Mouse (Mus musculus): Measurements from ENCODE around the gene Lrrc71.

Gene Lrrc71

DNA sequence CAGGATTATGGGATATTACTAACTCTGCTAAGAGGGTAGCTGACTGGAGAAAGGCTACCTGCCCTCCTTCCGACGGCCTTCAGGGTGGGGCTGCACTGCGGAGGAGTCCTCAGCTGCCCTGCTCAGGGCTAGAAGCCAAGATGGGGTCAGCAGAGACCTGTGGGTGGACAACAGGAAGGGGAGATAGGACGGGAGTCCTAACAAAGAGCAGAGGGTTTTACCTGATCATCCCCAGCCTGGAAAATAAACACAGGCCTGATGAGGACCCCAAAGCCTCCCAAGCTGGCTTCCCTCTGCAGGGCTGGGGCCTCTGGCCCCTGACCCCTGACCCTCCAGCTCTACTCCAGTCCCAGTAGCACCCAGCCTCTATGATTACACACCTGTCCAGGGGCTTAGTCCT lies 14.8 kb upstream of the Lrrc71 start:
- no peak for DNase-seq

DNA sequence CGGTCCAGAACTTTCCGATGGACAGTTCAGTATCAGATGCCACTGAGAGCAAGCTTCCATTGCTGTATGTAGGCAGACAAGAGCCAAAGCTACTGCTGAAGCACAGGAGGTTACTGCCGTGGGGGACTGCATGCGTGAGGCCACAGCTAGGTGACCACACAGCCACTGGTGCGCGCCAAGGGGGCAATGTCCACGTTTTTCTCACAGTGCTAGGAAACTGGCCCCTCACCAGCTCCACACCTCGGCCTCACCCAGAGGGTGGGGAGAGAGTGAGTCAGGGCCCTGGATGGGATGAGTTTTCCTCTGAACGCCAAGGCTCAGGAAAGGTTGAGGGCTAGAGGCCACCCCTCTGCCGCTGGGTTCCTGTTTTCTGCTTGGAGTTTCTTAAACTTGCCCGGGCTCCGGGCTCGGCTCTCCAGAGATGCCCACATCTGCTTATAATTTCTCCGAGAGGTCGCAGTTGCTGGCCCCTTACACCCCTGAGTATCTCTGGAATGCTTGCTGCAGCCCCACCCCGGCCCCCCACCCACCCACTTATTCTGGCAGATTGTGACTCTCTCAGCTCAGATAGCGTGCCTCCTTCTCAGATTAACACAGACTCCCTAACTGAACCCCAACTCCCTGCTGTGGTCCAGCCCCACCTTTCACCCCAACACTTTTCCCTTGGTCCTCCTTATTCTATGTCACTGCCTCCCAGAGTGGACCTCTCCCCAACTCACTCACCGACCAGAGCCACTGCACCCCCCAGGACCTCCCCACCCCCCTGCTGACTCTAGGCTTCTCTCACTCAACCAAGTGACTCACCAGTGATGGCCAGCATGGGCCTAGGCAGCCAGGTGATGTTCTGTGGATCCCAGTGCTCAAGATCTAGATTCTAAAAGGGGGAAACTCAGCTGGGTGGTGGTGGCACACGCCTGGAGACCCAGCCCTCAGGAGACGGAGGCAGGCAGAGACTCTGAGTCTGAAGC lies 13.3 kb upstream of the Lrrc71 start:
- peak; percentile 70 for DNase-seq

DNA sequence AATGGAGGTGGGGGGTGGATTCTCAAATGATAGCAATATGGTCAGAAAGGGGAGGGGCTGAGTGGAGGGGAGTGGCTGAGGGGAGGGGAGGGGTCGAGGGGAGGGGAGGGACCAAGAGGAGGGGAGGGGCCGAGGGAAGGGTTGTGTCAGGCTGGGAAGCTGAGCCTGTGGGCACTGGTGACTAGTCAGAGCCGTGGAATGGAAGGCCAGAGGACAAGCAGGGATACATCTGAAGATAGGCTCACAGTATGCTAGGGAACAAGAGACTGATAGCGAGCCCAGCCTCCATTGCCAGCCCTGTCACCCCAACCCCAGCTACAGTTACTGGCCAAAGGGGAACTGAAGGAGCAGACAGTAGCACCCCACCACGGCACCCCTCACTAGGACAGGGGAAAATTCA lies 10.2 kb upstream of the Lrrc71 start:
- DNase-seq, result no peak

DNA sequence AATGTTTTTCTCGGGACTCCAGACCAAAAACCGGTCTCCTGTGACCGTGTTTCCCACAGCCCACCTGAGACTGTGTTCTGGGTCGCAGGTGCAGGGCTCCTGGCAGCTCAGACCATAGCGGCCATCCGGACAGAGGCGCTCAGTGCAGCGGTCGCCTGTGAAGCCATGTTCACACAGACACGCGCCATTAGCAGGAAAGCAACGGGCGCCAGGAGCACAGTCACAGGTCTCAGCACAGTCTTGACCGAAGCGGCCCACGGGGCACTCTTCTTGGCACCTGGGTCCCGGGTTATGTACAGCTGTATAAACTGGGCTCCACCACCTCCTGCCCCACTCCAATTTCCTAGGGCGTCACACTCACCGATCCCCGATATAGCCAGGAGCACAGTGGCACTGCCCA lies 8.1 kb upstream of the Lrrc71 start:
- no peak for DNase-seq

DNA sequence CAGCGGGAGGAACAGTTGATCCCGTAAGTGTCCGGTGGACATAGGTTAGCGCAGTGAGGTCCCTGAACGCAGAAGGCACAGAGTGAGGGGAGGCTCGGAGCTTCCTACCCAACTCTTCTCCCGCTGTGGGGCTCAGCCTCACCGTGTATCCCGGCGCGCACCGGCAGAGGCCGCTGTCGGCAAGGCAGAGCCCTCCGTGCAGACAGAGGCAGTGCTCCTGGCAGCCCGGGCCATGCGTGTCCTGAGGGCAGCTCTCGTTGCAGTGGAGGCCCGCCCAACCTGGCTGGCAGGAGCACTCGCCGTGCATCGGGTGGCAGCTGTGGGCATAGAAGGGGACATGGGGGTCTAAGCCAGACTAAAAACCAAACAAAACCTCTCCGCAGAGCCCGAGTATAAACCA lies 7.5 kb upstream of the Lrrc71 start:
- DNase-seq, result peak; percentile 88

DNA sequence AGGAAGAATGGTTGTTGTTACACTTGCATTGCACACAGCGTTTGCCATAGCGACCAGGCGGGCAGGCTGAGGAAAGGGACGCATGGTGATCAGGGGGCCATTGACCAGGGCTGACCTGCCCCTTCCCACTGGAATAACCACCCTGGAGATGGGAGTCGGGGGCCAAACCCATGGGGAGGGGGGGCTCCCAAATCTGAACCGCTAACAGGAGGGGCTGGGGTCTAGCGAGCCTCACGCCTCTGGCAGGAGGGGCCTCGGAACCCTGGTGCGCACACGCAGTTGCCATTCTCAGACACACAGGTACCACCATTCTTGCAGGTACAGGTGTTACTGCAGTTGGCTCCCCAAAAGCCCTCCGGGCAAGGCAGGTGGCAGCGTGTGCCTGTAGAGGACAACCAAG lies 5.4 kb upstream of the Lrrc71 start:
- DNase-seq, result no peak

DNA sequence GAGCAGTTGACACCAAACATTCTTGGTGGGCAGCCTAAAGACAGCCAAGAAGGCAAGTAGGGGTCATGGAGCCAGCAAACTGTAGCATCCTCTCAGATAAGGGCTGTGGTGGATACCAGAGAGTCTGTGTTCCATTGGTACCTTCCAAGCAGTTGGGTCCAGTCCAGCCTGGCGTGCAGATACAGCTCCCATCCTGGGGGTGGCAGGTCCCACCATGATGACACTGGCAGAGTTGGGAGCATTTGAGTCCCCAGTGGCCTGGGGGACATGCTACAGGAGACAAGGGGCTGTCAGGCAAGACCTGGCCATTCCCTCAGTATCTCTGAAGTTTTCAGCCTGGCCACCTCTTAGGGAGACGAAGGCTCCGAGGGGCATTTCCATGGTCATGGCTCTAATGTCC lies 4.1 kb upstream of the Lrrc71 start:
- no peak for DNase-seq

DNA sequence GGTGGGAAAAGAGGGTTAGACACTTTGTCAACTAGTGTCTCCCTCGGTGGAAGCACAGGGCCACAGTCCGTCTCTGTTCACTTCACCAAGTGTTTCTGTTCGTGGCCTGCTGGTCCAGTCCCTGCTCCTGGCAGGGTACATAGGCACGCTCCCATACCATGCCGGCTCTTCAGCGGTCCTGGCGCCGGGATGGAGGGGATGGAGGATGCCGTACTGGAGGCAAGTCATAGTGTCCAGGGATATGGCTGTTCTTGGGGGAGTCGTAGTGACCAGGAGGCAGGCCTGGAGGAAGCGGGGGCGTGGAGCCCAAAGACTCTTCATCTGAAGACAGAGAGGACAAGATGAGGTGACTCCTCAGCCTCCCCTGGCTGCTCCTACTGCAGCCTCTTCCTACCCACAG lies 1.6 kb upstream of the Lrrc71 start:
- no peak for DNase-seq

DNA sequence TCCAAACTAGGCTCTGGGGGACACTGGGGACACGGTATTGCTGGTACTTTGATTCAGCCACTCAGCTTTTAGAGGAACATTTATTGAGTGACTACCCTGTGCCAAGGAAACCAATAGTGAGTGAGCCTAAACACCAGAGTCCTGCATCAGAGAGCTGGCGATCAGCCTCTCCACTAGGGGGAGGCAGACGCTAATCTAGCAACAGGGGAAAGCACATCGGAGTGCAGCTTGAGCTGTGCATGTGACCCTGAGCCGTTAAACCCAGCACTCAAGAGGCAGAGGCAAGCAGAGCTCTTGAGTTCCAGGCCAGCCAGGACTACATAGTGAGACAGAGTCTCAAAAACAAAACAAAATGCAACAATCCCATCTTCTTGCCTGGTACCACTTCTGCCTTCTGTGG lies 611 bp upstream of the Lrrc71 start:
- peak; percentile 74 for DNase-seq

DNA sequence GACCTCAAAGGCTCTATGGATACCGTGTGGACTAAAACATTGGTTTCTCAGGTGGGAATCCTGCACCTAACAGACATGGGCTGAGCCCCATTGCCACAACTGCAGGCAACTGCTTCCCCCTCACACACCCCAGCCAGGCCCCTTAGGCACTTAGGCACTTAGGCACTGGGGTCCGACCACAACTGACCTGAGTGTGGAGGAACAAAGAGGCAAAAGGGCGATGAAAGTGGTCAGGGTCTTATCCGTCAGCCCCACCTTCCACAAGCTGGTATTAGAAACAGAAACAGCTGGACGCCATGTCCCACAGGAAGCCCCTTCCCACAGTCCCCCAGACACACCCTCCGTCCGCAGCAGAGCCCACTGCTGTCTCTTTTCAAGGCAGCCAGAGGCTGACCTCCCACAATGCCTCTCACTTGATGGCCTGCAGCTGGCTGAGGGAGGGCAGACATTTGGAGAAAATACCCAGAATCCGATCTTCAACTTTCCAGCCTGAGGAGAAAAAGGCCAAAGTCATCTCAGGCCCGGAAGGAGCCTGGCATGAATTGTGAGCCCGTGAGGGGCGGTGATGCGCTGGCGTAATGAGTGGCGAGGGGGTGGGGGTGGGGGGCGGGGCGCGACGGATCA lies 3.3 kb downstream of the Lrrc71 start:
- no peak for DNase-seq

DNA sequence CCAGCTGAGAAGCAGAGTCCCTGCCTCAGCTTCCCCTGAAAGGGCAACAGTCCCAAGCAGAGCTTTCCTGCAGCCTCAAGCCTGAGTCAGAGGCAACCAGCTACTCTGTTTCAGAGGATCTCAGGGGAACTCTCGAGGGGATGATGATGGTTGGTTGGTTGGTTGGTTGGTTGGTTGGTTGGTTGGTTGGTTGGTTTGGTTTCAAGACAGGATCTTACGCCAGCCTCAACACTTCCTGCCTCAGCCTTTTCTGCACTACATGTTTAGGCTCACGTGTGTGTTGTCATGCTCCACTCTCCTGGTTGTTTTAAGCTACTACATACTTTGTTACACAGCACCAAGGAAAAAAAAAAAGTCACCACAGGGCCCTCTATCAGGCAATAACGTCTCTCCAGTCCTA lies 4.5 kb downstream of the Lrrc71 start:
- no peak for DNase-seq

DNA sequence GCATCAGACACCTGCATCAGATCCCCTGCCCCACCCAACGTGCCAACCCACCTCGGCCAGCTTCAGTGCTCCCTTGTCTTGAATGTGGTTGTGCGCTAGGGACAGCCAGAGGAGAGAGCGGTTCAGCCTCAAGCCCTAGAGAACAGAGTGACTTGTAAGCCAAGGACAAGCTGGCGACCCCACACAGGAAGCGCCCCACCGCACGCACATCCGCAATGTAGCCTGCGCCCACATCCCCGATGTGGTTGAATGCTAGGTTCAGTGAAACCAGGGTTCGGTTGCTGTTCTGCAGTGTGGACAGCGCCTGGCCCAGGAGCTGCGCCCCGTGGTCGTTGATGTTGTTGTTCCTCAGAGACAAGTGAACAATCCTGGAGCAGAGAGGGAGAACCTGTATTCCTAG lies 5.7 kb downstream of the Lrrc71 start:
- DNase-seq, result no peak

DNA sequence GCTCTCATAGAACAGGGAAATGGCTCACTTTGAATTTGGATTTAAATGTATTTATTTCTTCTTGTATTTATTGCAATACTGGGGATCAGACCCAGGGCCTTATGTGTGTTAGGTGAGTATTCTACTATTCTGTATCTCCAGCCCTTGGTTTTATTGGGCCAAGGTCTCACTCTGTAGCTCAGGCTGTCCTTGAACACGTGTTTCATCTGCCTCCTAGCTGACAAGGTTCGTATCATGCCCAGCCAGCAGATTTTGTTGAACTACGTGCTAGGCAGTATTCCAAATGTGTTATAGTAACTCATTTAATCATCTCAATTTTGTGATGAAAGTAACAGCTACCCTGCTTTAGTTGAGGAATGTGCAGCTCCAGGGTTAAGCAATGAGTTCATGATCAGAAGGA lies 6.4 kb downstream of the Lrrc71 start:
- DNase-seq, result no peak

DNA sequence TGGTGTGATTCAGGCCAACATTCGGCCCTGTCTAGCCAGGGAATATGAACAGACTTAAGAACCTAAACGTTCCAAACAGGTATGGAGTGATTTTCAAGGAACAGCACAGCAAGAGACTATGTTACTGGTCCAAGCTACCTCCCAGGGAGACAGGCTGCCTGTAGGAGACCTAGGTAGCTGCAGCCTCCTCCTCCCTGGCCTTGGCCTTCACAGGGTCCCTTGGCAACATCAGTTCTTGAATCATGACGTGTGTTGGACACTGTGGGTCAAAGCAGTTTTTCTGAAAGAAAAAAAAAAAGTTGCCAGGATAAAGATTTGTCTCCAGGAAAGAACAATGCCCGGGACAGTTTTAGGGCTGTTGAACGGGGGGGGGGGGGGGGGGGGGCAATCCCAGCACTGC lies 9.5 kb downstream of the Lrrc71 start:
- no peak for DNase-seq

DNA sequence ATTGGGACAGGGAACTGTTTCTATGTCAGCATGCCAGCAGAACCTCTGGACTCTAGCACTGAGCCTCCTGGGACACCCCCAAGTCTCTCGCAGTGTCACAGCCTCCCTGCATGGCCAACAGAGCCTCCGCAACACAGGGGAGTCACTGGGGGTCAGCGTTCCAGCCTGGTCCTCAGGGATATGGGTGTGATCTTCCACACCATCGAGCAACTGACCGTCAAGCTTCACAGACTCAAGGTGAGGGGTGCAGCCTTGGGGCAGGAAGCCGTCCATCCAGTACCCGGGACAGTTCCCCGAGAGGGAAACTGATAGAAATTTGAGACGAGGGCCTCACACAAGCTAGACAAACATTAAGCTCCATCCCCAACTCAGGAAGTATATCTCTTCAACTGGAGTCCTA lies 13.1 kb downstream of the Lrrc71 start:
- DNase-seq, result no peak

DNA sequence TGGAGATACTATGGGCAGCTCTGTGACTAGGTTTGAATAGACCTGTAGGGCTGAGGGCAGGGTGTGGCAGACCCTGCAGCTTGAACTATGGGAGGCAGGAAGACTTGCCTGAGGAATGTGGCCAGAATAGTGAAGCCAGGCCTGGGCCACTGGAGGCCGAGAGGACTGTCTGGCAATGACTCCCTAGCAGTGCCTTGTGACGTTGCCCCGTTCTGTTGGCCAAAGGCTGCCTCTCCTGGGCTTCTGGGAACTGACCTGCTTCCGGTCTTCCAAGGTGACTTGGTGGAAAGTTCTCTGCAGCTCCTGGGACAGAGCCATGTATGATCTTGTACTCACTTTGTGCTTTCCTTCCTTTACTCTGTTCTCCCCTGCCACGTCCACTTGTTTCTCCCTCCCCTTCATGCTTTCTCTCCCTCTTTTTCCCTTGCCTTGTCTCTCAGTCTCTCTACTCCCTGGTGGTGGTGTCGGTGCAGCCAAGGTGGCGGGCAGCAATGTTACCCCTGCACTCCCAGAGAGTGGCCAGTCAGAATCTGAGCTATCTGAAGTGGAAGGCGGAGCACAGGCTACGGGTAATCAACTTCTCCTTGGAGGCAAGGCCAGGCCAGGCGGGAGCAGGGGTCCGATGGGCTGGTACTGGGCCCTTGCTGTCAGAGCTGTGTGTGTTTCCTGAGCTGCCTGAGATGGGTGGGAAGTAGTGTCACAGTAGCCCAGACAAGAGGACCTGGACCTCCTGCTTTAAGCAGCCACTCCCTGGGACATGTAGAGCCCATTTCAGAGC lies 14.3 kb downstream of the Lrrc71 start:
- DNase-seq, result no peak

DNA sequence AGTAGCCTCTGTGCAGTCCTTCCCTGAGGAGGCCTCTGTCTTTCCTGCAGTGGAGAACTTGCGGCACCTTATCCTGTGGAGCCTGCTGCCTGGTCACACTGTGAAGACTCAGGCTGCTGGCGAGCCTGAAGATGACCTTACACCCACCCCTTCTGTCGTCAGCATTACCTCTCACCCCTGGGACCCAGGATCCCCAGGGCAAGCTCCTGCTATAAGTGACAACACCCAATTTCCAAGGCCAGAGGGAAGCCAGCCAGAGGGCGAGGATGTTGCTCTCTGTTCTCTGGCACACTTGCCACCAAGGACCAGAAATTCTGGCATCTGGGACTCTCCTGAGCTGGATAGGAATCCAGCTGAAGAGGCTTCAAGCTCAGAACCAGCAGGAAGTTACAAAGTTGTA lies 15.3 kb downstream of the Lrrc71 start:
- DNase-seq, result no peak

DNA sequence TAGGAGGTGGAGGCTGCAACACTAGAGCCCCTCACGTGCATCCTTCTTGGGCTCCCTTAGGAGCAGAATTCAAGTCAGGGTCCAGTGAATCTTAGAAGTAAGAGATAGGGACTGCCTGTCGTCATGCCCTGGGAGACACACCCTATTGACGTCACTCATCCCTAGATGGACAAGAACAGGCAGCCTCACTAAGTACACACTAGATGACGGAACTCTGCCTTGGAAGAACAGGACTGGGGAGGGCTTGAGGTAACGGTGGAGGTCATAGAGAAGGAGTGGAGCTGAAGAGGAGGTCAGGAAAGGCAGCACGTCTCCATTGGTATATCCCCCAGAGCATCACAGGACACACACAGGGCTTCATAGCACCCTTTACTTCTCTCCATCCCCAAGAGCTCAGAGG lies 19.7 kb downstream of the Lrrc71 start:
- DNase-seq, result no peak

DNA sequence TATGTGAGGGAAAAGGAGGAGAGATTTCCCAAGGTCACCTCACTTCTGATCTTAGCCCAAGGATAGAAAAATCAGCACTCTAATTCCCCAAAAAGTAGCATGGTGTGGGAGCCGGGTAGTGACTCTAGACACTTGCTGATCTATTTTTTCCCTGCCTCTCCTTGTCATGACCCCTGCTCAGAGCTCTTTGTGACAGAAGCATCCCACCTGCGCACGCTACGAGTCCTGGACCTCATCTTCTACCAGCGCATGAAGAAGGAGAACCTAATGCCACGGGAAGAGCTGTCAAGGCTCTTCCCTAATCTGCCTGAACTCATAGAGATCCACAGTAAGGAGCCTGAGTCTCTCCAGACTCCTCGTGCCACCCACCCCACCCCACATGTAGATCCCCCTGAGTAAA lies 22.2 kb downstream of the Lrrc71 start:
- DNase-seq, result no peak

DNA sequence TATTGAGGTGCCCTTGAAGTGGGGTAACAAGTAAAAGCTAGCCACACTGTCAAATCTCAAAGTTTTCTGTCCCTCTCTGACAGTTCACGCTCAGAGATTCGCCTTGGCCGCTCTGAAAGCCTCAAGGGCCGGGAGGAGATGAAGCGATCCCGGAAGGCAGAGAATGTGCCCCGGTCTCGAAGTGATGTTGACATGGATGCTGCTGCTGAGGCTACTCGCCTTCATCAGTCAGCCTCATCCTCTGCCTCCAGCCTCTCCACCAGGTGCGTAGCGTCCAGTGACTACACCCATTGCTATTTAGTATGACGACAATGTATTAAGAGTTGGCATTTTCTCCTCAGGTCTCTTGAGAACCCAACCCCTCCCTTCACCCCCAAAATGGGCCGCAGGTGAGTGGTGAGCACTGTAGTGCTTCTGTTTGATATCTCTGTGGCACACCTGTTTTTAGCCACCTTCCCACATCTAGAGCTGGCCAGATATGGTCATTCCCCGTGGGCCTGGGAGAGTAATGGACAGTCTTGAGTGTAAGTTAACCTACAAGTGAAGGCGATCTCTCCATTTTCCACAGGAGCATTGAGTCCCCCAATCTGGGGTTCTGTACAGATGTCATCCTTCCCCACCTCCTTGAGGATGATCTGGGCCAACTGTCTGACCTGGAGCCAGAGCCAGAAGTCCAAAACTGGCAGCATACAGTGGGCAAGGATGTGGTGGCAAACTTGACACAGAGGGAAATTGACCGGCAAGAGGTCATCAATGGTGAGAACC lies 22.8 kb downstream of the Lrrc71 start:
- DNase-seq, result no peak

DNA sequence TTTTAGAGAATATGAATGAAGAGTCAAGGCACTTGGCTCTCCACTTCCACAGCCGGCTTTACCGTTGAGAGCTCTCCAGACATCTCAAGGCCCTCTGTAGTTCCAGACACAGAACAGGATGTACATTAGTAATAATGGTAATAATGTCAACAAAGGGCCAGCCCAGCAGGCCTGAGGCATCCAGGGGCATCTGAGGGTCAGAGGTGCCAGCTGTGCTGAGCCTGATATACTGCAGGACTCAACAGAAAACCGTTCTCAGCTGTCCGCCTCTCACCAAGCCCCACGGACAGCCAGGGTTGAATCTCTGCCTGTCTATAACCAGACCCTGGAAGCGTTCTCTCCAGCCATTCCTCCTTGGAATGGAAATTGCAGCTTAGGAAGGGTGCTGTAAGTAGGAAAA lies 23.9 kb downstream of the Lrrc71 start:
- DNase-seq, result no peak

DNA sequence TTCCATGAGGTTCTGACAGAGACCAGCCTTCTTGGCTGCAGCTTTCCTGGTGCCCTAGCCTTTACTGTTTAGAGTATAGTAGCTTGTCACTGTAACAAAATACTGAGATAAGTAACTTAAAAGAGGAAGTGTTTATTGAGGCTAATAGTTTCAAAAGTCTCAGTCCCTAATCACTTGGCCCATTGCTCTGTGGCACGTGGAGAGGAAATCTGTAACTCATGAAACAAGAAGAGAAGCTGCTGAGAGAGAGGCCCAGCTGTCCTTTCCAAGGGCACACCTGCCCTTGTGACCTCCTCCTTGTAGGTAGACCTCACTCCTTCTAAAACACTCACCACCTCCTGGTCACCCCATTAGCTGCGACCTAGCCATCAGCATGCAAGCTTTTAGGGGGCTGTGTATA lies 29.9 kb downstream of the Lrrc71 start:
- DNase-seq, result no peak
